9 mouse cellular contexts compared by ENCODE assay signal in the genomic region with DNA sequence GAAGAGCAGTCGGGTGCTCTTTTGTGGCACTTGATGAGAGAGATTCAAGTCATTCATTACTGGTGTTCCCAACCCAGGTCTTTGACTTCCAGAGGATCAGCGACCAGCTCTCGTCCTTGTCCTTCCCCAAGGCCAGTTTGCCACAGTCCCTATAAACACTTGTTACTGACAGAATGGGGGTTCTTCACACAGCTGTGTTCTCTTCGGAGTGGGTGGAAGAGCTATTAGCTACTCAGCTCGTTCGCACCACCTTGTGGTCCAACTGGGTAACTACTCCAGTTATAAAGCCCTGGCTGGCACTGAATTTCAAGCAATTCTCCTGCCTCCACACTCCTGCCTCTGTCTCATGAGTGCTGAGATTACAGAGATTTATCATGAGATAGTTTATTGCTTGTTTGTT. TPM values are rescaled to one million over a fixed set of nuclear protein-coding genes. Genes with fewer than 3 reads are reported as not detected.
A peak's percentile ranks its signal among the peaks of the same experiment; 100 is the strongest.
DNase-seq lines count a peak whose midpoint lies in the region; ATAC-seq and TF ChIP-seq lines count a peak whose summit lies in the region.
"Had no signal": no experiment of that assay in that cellular context is flagged by ENCODE, and none has a peak within 500 bp of the region (broad histone marks: within the 10 kb centered on the region; RNA-seq: fewer than 3 reads in every experiment).

No protein-coding gene starts in this region.

- no peak overlapping the region for H3K9ac ChIP-seq in heart, embryonic 12.5 days
- H3K9ac ChIP-seq in lung, postnatal 0 days (replicated peaks; ENCODE audit: low read depth), result no peak overlapping the region
- H3K9ac ChIP-seq: limb, embryonic 13.5 days had no signal

- H3K36me3 ChIP-seq in E14TG2a.4 (ENCODE audit: insufficient read depth, low read length), result no peaks in the 10 kb centered on the region
- H3K36me3 ChIP-seq in embryonic facial prominence, embryonic 10.5 days (replicated peaks), result no peaks in the 10 kb centered on the region
- no peaks in the 10 kb centered on the region for H3K36me3 ChIP-seq in heart, embryonic 12.5 days
- no peaks in the 10 kb centered on the region for H3K36me3 ChIP-seq in lung, postnatal 0 days (ENCODE audit: insufficient read depth, low read length)
- H3K36me3 ChIP-seq: limb, embryonic 13.5 days had no signal

- peak; percentile 85 for TF ChIP-seq CTCF in E14TG2a.4 (conservative IDR thresholded peaks at IDR 0.05; ENCODE audit: low read length)
- TF ChIP-seq CTCF in lung, postnatal 0 days (IDR thresholded peaks at IDR 0.05), result peak; percentile 96

- ATAC-seq in heart, embryonic 12.5 days (ENCODE audit: insufficient number of reproducible peaks, low FRiP score), result 0 out of 2 replicates have a peak, but pooled peaks have one; percentile 39
- ATAC-seq in lung, postnatal 0 days, result peak; percentile 67

- 23% methylated on average over 6 of the region's 6 CpGs for WGBS in embryonic facial prominence, embryonic 10.5 days
- WGBS in heart, embryonic 12.5 days, result 21% methylated on average over 6 of the region's 6 CpGs
- 16% methylated on average over 6 of the region's 6 CpGs for WGBS in lung, postnatal 0 days

- H3K27me3 ChIP-seq in E14TG2a.4 (ENCODE audit: insufficient read depth, low read length), result no peaks in the 10 kb centered on the region
- no peaks in the 10 kb centered on the region for H3K27me3 ChIP-seq in embryonic facial prominence, embryonic 10.5 days (replicated peaks; ENCODE audit: low read depth, poor library complexity, severe bottlenecking)
- H3K27me3 ChIP-seq in heart, embryonic 12.5 days (replicated peaks), result no peaks in the 10 kb centered on the region
- no peaks in the 10 kb centered on the region for H3K27me3 ChIP-seq in lung, postnatal 0 days (replicated peaks; ENCODE audit: insufficient read depth, low read length)
- H3K27me3 ChIP-seq: limb, embryonic 13.5 days had no signal

- H3K27ac ChIP-seq in embryonic facial prominence, embryonic 10.5 days (replicated peaks), result no peak overlapping the region
- H3K27ac ChIP-seq in heart, embryonic 12.5 days (ENCODE audit: poor library complexity, severe bottlenecking), result no peak overlapping the region
- no peak overlapping the region for H3K27ac ChIP-seq in lung, postnatal 0 days (ENCODE audit: low read length)
- H3K27ac ChIP-seq: limb, embryonic 13.5 days had no signal

- H3K4me1 ChIP-seq in E14TG2a.4 (replicated peaks; ENCODE audit: low read depth, low read length), result peaks cover 8% of the 10 kb centered on the region
- 0 out of 2 replicates have a peak, but pooled peaks cover 6% of the 10 kb centered on the region for H3K4me1 ChIP-seq in embryonic facial prominence, embryonic 10.5 days
- H3K4me1 ChIP-seq in heart, embryonic 12.5 days (replicated peaks), result peaks cover 6% of the 10 kb centered on the region
- H3K4me1 ChIP-seq in lung, postnatal 0 days (ENCODE audit: insufficient read depth, low read depth, low read length), result no peaks in the 10 kb centered on the region
- H3K4me1 ChIP-seq: limb, embryonic 13.5 days had no signal

- no peak for TF ChIP-seq EP300 in lung, postnatal 0 days (IDR thresholded peaks at IDR 0.05)

- H3K9me3 ChIP-seq in E14TG2a.4 (ENCODE audit: low read length), result peaks cover 36% of the 10 kb centered on the region
- peaks cover 7% of the 10 kb centered on the region for H3K9me3 ChIP-seq in embryonic facial prominence, embryonic 10.5 days
- H3K9me3 ChIP-seq in heart, embryonic 12.5 days (replicated peaks), result peaks cover 7% of the 10 kb centered on the region
- no peaks in the 10 kb centered on the region for H3K9me3 ChIP-seq in lung, postnatal 0 days (ENCODE audit: low read length)

- no peak overlapping the region for H3K4me2 ChIP-seq in heart, embryonic 12.5 days
- H3K4me2 ChIP-seq in lung, postnatal 0 days (replicated peaks; ENCODE audit: low read depth, low read length), result no peak overlapping the region
- H3K4me2 ChIP-seq: limb, embryonic 13.5 days had no signal

- no peak overlapping the region for H3K4me3 ChIP-seq in E14TG2a.4 (replicated peaks; ENCODE audit: low read length)
- H3K4me3 ChIP-seq in embryonic facial prominence, embryonic 10.5 days, result no peak overlapping the region
- H3K4me3 ChIP-seq in heart, embryonic 12.5 days, result no peak overlapping the region
- no peak overlapping the region for H3K4me3 ChIP-seq in lung, postnatal 0 days (ENCODE audit: low read depth, low read length)
- H3K4me3 ChIP-seq: limb, embryonic 13.5 days had no signal

- peak; percentile 77 to 90 for DNase-seq in adrenal gland, adult (ENCODE audit: inconsistent age in 2 of 2, low spot score in 1 of 2)
- DNase-seq in embryonic facial prominence, embryonic 10.5 days (ENCODE audit: low spot score), result peak; percentile 75
- peak; percentile 82 to 84 for DNase-seq in kidney, postnatal 4 days
- peak; percentile 91 for DNase-seq in lung, postnatal 0 days (ENCODE audit: low spot score)
- peak; percentile 76 to 86 for DNase-seq in right cerebral cortex, adult 2 months (ENCODE audit: low spot score in 2 of 2)
- peak; percentile 60 for DNase-seq in yolk sac, embryonic 10.5 days (ENCODE audit: low spot score)

RNA-seq across cellular contexts. Expression of gene Tex2, which starts 14.5 kb away (rescaled TPM):
- 6.8 and 7.5 TPM in 2 replicates for polyA plus RNA-seq in embryonic facial prominence, embryonic 10.5 days (2016; fragmentation: Nextera tagmentation; extraction: Ambion mirVana)
- polyA plus RNA-seq in heart, embryonic 12.5 days (2016; fragmentation: Nextera tagmentation; extraction: Ambion mirVana), result 19.8 and 20.2 TPM in 2 replicates
- 8.9 and 9.6 TPM in 2 replicates for polyA plus RNA-seq in lung, postnatal 0 days (2015; fragmentation: Nextera tagmentation; extraction: Ambion mirVana)
